Mouse (Mus musculus): ENCODE measurements around the gene Olfr376.

Olfr376 gene

GRCm38 (mm10) chr11:73370946-73371345 lies at the start of gene Olfr376:
Olfr376 (plus strand) TSS chr11:73371246.
- no peak for DNase-seq (ENCODE audit: extremely low spot score)

GRCm38 (mm10) chr11:73323906-73324830 lies 46.9 kb upstream of the Olfr376 start:
- no peak for DNase-seq (ENCODE audit: extremely low spot score)

GRCm38 (mm10) chr11:73326485-73326886 lies 44.6 kb upstream of the Olfr376 start:
- DNase-seq (ENCODE audit: extremely low spot score): no peak

- DNase-seq (ENCODE audit: extremely low spot score): no peak
These were observed 43.7 kb upstream of the Olfr376 start for GRCm38 (mm10) chr11:73327361-73327760.

- DNase-seq (ENCODE audit: extremely low spot score): no peak
These were observed 41.6 kb upstream of the Olfr376 start, which contains the start of the genes Aspa, Gm49340 and Spata22 for GRCm38 (mm10) chr11:73329442-73329841. Aspa (minus strand) TSS chr11:73329596. Gm49340 (plus strand) TSS chr11:73329741. Spata22 (plus strand) TSS chr11:73329741.

GRCm38 (mm10) chr11:73333357-73333756 lies 37.7 kb upstream of the Olfr376 start:
- no peak for DNase-seq (ENCODE audit: extremely low spot score)

GRCm38 (mm10) chr11:73336919-73337318 lies 34.1 kb upstream of the Olfr376 start:
- DNase-seq (ENCODE audit: extremely low spot score): no peak

GRCm38 (mm10) chr11:73350483-73350882 lies 20.6 kb upstream of the Olfr376 start, which contains the start of gene Olfr20:
Olfr20 (plus strand) TSS chr11:73350783.
- DNase-seq (ENCODE audit: extremely low spot score): no peak

GRCm38 (mm10) chr11:73395374-73395773 lies 24.3 kb downstream of the Olfr376 start:
- no peak for DNase-seq (ENCODE audit: extremely low spot score)

- no peak for DNase-seq (ENCODE audit: extremely low spot score)
These were observed 28.5 kb downstream of the Olfr376 start, which contains the start of gene Olfr1 for GRCm38 (mm10) chr11:73399514-73399913. Olfr1 (minus strand) TSS chr11:73399614.

All from embryo, embryonic 9.5 days (tissue).